Mouse (Mus musculus): Measurements from ENCODE around the gene Mrpl57.

Gene Mrpl57

DNA sequence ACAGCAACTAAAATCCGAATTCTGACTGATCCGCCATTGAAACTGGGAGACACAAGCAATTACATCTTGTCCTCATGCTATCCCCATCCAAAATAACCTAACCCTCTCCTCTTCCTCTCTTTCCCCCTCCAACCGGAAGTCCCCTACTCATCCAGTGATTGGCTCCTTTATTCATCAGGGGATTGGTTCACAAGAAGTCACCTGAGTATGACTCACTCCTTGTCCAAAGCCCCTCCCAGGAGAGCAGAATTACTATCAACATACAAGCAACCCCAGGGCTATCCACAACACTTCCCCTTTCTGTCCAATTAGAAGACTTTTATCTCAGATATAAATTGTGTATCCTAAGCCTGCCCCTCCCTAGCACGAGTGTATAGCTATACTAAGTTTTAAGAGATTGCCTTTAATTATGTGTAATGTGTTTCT, 36.0 kb downstream of the Mrpl57 start:
- DNase-seq (ENCODE audit: low read depth): no peak

DNA sequence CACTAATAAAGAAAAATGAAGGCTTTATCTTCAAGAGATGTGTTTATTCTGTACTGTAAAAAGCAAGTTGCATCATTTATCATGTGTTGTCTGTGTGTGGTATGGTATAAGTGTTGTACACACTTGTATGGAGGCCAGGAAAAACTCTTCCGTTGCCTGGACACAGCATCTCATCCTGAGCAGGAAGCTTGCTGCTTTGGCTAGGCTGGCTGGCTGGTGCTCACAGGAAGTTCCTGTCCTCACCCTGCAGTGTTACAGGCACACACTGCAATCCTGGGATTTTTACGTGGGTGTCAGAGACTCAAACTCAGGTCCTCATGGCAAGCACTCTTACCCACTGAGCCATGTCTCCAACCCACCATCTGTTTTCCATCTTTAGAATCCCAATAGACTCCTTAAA, 37.1 kb downstream of the Mrpl57 start:
- no peak for DNase-seq (ENCODE audit: low read depth)

DNA sequence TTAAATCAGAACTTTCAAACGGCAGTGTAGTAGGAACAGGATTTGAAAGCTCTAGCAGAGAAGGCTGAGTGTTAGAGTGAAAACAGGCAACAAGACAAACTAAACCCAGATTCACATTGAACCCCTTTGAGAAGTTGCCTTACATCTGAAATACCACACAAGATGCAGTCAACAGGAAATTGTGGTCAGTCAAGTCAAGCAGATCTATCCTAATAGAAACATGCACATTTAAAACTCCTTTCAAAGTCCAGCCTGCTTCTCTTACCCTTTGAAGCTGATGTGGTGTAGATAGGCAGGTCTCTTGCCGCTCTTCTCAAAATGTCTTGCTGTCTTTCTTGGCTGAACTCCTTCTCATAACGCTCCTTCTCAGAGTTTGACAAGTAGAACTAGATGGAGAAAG, 39.2 kb downstream of the Mrpl57 start:
- no peak for DNase-seq (ENCODE audit: low read depth)

DNA sequence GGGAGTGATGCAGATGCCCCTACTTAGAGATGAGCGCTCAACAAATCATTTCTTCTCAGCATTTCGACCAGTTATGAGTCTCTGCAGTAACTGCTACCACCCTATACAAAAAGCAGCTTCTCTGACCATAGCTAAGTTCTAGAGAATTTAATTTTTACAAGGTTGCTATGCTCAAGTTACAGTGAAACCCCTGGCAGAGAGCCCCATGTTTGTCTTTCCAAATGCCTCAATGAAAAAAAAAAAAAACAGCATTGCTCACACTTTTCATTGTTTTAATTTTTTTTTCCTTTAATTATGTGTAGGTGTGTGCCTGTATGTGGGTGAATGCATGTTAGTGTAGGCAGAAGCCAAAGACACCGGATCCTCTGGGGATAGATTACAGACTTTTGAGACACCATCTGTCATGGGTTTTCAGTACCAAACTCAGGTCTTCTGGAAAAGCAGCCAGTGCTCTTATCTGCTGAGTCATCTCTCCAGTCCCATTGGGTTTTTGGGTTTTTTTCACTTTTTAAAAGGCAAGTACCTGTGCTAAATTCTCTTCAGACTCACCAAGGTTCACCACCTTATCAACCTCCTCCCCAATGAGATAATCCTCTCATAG, 40.7 kb downstream of the Mrpl57 start:
- DNase-seq (ENCODE audit: low read depth): no peak

DNA sequence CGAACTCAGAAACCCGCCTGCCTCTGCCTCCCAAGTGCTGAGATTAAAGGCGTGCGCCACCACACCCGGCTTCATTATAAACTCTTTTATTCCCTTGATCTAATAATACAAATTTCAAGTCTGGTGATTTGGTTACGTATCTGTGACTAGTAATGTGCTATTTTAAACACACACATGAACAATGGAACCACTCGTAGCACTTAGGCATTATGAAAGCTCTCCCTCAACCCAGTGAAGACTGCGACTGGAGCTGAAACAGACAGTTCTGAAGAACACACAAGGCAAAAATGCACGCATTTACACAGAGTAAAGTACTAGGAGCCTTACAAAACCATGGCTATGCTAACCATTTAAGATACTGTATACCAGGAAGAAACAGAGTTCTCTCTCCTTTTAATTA, 51.9 kb downstream of the Mrpl57 start:
- no peak for DNase-seq (ENCODE audit: low read depth)

All from c-Kit-positive CD71-negative TER-119-negative erythroid progenitor cells, embryonic 14.5 days (primary cell).